ENCODE assay signal across 21 mouse cellular contexts in genomic region chr13:76157099-76157498, GRCm38 (mm10). TPM values are rescaled to one million over a fixed set of nuclear protein-coding genes. Genes with fewer than 3 reads are reported as not detected.
DNase-seq lines count a peak whose midpoint lies in the region; ATAC-seq and TF ChIP-seq lines count a peak whose summit lies in the region.
"Had no signal": no experiment of that assay in that cellular context is flagged by ENCODE, and none has a peak within 500 bp of the region (broad histone marks: within the 10 kb centered on the region; RNA-seq: fewer than 3 reads in every experiment).

No protein-coding gene starts in this region.

- no peak for ATAC-seq in kidney, postnatal 0 days (replicated peaks; ENCODE audit: low FRiP score, low read depth)
- ATAC-seq in kidney, embryonic 14.5 days (ENCODE audit: low FRiP score, low TSS enrichment): no peak
- ATAC-seq in megakaryocyte progenitor cell, adult 5-6 weeks (replicated peaks; ENCODE audit: poor library complexity): peak; percentile 64
- ATAC-seq: forebrain, postnatal 0 days; liver, postnatal 0 days; Patski had no signal

- peaks cover 21% of the 10 kb centered on the region; the same call in 1 of the 2 replicates for H3K36me3 ChIP-seq in kidney, postnatal 0 days (ENCODE audit: insufficient read depth, low read length)
- H3K36me3 ChIP-seq in kidney, embryonic 14.5 days (ENCODE audit: control insufficient read depth, insufficient read depth, low read length): peaks cover 49% of the 10 kb centered on the region
- peaks cover 77% of the 10 kb centered on the region for H3K36me3 ChIP-seq in forebrain, embryonic 10.5 days (replicated peaks)

- no peak overlapping the region for H3K4me3 ChIP-seq in kidney, postnatal 0 days (replicated peaks; ENCODE audit: low read depth, low read length)
- H3K4me3 ChIP-seq in kidney, embryonic 14.5 days (ENCODE audit: low read length): no peak overlapping the region
- H3K4me3 ChIP-seq in forebrain, embryonic 10.5 days: no peak overlapping the region
- H3K4me3 ChIP-seq: embryonic facial prominence, embryonic 15.5 days; heart, embryonic 15.5 days; limb, embryonic 10.5 days; midbrain, embryonic 12.5 days; neural tube, embryonic 13.5 days had no signal

- H3K27ac ChIP-seq in kidney, postnatal 0 days: no peak overlapping the region
- H3K27ac ChIP-seq in kidney, embryonic 14.5 days (ENCODE audit: low read depth, low read length): no peak overlapping the region
- no peak overlapping the region for H3K27ac ChIP-seq in forebrain, embryonic 10.5 days
- H3K27ac ChIP-seq: embryonic facial prominence, embryonic 15.5 days; heart, embryonic 15.5 days; hindbrain, embryonic 14.5 days; limb, embryonic 10.5 days; midbrain, embryonic 12.5 days; neural tube, embryonic 13.5 days had no signal

- no peak overlapping the region for H3K9ac ChIP-seq in kidney, postnatal 0 days (ENCODE audit: low read depth, low read length)
- H3K9ac ChIP-seq in kidney, embryonic 14.5 days (ENCODE audit: low read depth, low read length): no peak overlapping the region
- H3K9ac ChIP-seq: embryonic facial prominence, embryonic 15.5 days; forebrain, postnatal 0 days; heart, embryonic 15.5 days; hindbrain, embryonic 14.5 days; liver, postnatal 0 days; midbrain, embryonic 12.5 days; neural tube, embryonic 13.5 days had no signal

- WGBS in kidney, postnatal 0 days: 67% methylated on average over 3 of the region's 3 CpGs
- 73% methylated on average over 3 of the region's 3 CpGs for WGBS in kidney, embryonic 14.5 days
- WGBS in forebrain, embryonic 10.5 days: 96% methylated on average over 3 of the region's 3 CpGs

- H3K4me1 ChIP-seq in kidney, postnatal 0 days (replicated peaks; ENCODE audit: insufficient read depth, low read length): no peaks in the 10 kb centered on the region
- no peaks in the 10 kb centered on the region for H3K4me1 ChIP-seq in kidney, embryonic 14.5 days (ENCODE audit: control insufficient read depth, insufficient read depth, low read length)
- H3K4me1 ChIP-seq in forebrain, embryonic 10.5 days: no peaks in the 10 kb centered on the region
- H3K4me1 ChIP-seq: embryonic facial prominence, embryonic 15.5 days; heart, embryonic 15.5 days; limb, embryonic 10.5 days; midbrain, embryonic 12.5 days; neural tube, embryonic 13.5 days had no signal

- H3K9me3 ChIP-seq in kidney, postnatal 0 days (replicated peaks; ENCODE audit: low read length): no peaks in the 10 kb centered on the region
- H3K9me3 ChIP-seq in kidney, embryonic 14.5 days (ENCODE audit: control insufficient read depth, low read length): no peaks in the 10 kb centered on the region
- H3K9me3 ChIP-seq in forebrain, embryonic 10.5 days: no peaks in the 10 kb centered on the region
- H3K9me3 ChIP-seq: embryonic facial prominence, embryonic 15.5 days; heart, embryonic 15.5 days; limb, embryonic 10.5 days; midbrain, embryonic 12.5 days; neural tube, embryonic 13.5 days had no signal

- no peaks in the 10 kb centered on the region for H3K27me3 ChIP-seq in kidney, postnatal 0 days (ENCODE audit: insufficient read depth, low read length)
- H3K27me3 ChIP-seq in kidney, embryonic 14.5 days (ENCODE audit: control insufficient read depth, insufficient read depth, low read length): no peaks in the 10 kb centered on the region
- H3K27me3 ChIP-seq in forebrain, embryonic 10.5 days (ENCODE audit: poor library complexity, severe bottlenecking): no peaks in the 10 kb centered on the region
- H3K27me3 ChIP-seq: embryonic facial prominence, embryonic 15.5 days; heart, embryonic 15.5 days; midbrain, embryonic 12.5 days; neural tube, embryonic 13.5 days; Patski had no signal

- peak; percentile 31 for DNase-seq in kidney, postnatal 0 days (ENCODE audit: low spot score)
- peak; percentile 76 for DNase-seq in ovary, adult 18-20 months (ENCODE audit: low spot score)
- no peak for DNase-seq in ovary, postnatal 10 days (ENCODE audit: low spot score)
- peak; percentile 80 for DNase-seq in adrenal gland, adult 8-10 months
- no peak for DNase-seq in forebrain, embryonic 10.5 days (ENCODE audit: extremely low spot score, low spot score)
- DNase-seq in cerebellum, postnatal 14 days: no peak
- DNase-seq: cerebellum, postnatal 10 days; forebrain, postnatal 0 days; gastrocnemius, postnatal 36 days; liver, postnatal 0 days; lung, postnatal 4 days; thymus, adult 2 months had no signal

- no peak for TF ChIP-seq CTCF in kidney, postnatal 0 days (IDR thresholded peaks at IDR 0.05; ENCODE audit: low read depth)

- no peak overlapping the region for H3K4me2 ChIP-seq in kidney, postnatal 0 days (ENCODE audit: low read length)
- H3K4me2 ChIP-seq in kidney, embryonic 14.5 days (replicated peaks; ENCODE audit: low read depth, low read length): no peak overlapping the region
- H3K4me2 ChIP-seq: embryonic facial prominence, embryonic 15.5 days; heart, embryonic 15.5 days; hindbrain, embryonic 14.5 days; midbrain, embryonic 12.5 days; neural tube, embryonic 13.5 days had no signal

RNA-seq across cellular contexts. Expression of gene Ttc37, which starts 58.6 kb away (rescaled TPM):
- polyA plus RNA-seq in kidney, postnatal 0 days (2015; fragmentation: Nextera tagmentation; extraction: Ambion mirVana): 9.2 and 9.4 TPM in 2 replicates
- polyA plus RNA-seq in kidney, embryonic 14.5 days (2014; fragmentation: Nextera tagmentation; extraction: Ambion mirVana): 12.2 and 21.5 TPM in 2 replicates
- total RNA-seq in adrenal gland, adult 8-10 months (2022): 10 to 100 TPM; 26.6 to 31.6 (median 30.5) TPM
- total RNA-seq in megakaryocyte progenitor cell, adult 5-6 weeks (2015): 26.1 and 33.4 TPM in 2 replicates
- 37.1 and 42.2 TPM in 2 replicates for total RNA-seq in megakaryocyte progenitor cell, adult 5-6 weeks (2017)
- 14.6 and 15.9 TPM in 2 replicates for polyA plus RNA-seq in forebrain, embryonic 10.5 days (2016; fragmentation: Nextera tagmentation; extraction: Ambion mirVana)

RNA-seq across cellular contexts. Expression of gene Arsk, which starts 58.6 kb away (rescaled TPM):
- 11.6 and 12.1 TPM in 2 replicates for polyA plus RNA-seq in kidney, postnatal 0 days (2015; fragmentation: Nextera tagmentation; extraction: Ambion mirVana)
- polyA plus RNA-seq in kidney, embryonic 14.5 days (2014; fragmentation: Nextera tagmentation; extraction: Ambion mirVana): 8.8 and 10.5 TPM in 2 replicates
- 10 to 100 TPM in 3 of 4 experiments, 1 to 10 TPM in 1; 9.4 to 17.4 (median 12.3) TPM for total RNA-seq in adrenal gland, adult 8-10 months (2022)
- 12.6 and 13.4 TPM in 2 replicates for total RNA-seq in megakaryocyte progenitor cell, adult 5-6 weeks (2015)
- 10.1 and 14.7 TPM in 2 replicates for total RNA-seq in megakaryocyte progenitor cell, adult 5-6 weeks (2017)
- 5.2 and 5.3 TPM in 2 replicates for polyA plus RNA-seq in forebrain, embryonic 10.5 days (2016; fragmentation: Nextera tagmentation; extraction: Ambion mirVana)

Comparison
In these comparisons a context has a peak if more than half of its experiments do, and no peak if none do; other contexts are left out.
1. DNase-seq: peak in kidney, postnatal 0 days (single experiment), ovary, adult 18-20 months (single experiment) and adrenal gland, adult 8-10 months (single experiment); none in ovary, postnatal 10 days (single experiment), forebrain, embryonic 10.5 days (single experiment) and cerebellum, postnatal 14 days (0 of 2).